Mouse (Mus musculus) stomach, postnatal 0 days (tissue): ENCODE results near the gene Cyp4v3. TPM values are rescaled to one million over a fixed set of nuclear protein-coding genes. Genes with fewer than 3 reads are reported as not detected.
A peak's percentile ranks its signal among the peaks of the same experiment; 100 is the strongest.

Experiments
- ATAC-seq: fragments of 200-750 bp; cut with Nextera tagmentation; 2 replicates; pipeline ENCODE4 v1.8.0; 2017; ENCODE audit not compliant: low FRiP score, low TSS enrichment
- DNase-seq: peaks from one replicate; pipeline ENCODE4 v3.0.0-alpha.2; 2016; ENCODE audit warnings: low spot score
- H3K27ac ChIP-seq: fragments of 300-500 bp; sonication (generic); replicated peaks from 2 replicates; pipeline ENCODE4 v1.5.1; 2014; ENCODE audit warnings: mild to moderate bottlenecking, control low read depth
- H3K27me3 ChIP-seq: fragments of 300-500 bp; sonication (generic); 2 replicates; pipeline ENCODE4 v1.6.1; 2014; ENCODE audit warnings: low read length; ENCODE audit not compliant: control insufficient read depth, insufficient read depth
- H3K36me3 ChIP-seq: fragments of 300-500 bp; sonication (generic); 2 replicates; pipeline ENCODE4 v1.6.1; 2014; ENCODE audit warnings: low read length, mixed read lengths; ENCODE audit not compliant: control insufficient read depth, insufficient read depth
- H3K4me1 ChIP-seq: fragments of 300-500 bp; sonication (generic); replicated peaks from 2 replicates; pipeline ENCODE4 v1.6.1; 2014; ENCODE audit warnings: antibody characterized with exemption; ENCODE audit not compliant: control insufficient read depth, insufficient read depth
- H3K4me2 ChIP-seq: fragments of 300-500 bp; sonication (generic); replicated peaks from 2 replicates; pipeline ENCODE4 v1.6.1; 2014; ENCODE audit warnings: low read depth, mild to moderate bottlenecking, control low read depth, moderate library complexity
- H3K4me3 ChIP-seq: fragments of 300-500 bp; sonication (generic); 2 replicates; pipeline ENCODE4 v1.5.1; 2014; ENCODE audit warnings: low read depth, low read length, control low read depth
- H3K9ac ChIP-seq: fragments of 300-500 bp; sonication (generic); 2 replicates; pipeline ENCODE4 v1.6.1; 2014; ENCODE audit warnings: mild to moderate bottlenecking, low read length, control low read depth, mixed read lengths
- H3K9me3 ChIP-seq: fragments of 300-500 bp; sonication (generic); 2 replicates; pipeline ENCODE4 v1.6.1; 2016; ENCODE audit warnings: low read length; ENCODE audit not compliant: control insufficient read depth
- CTCF ChIP-seq: IDR thresholded peaks from 2 replicates; pipeline ENCODE4 v1.5.1; 2016; ENCODE audit warnings: antibody characterized with exemption, low read depth, mild to moderate bottlenecking, moderate library complexity
- EP300 ChIP-seq: optimal IDR thresholded peaks from 2 replicates; pipeline ENCODE3; 2016; ENCODE audit warnings: antibody characterized with exemption
- WGBS: fragments of 180-500 bp; shearing (Covaris S2); extraction: QIAGEN DNeasy Blood & Tissue Kit; methylation state at CpG from one replicate; pipeline ENCODE4 v1.1.7; 2014; 5-methylcytosine and 5-hydroxymethylcytosine counted together
- polyA plus RNA-seq: library from polyadenylated mRNA; unstranded; fragments of >200 nt; fragmentation: Nextera tagmentation; extraction: Ambion mirVana; gene quantifications from 2 replicates; pipeline ENCODE4 v1.2.1, GENCODE M21; 2015

The Cyp4v3 gene
- polyA plus RNA-seq, 1 experiment from 2014 or later = 5.1 TPM

DNA sequence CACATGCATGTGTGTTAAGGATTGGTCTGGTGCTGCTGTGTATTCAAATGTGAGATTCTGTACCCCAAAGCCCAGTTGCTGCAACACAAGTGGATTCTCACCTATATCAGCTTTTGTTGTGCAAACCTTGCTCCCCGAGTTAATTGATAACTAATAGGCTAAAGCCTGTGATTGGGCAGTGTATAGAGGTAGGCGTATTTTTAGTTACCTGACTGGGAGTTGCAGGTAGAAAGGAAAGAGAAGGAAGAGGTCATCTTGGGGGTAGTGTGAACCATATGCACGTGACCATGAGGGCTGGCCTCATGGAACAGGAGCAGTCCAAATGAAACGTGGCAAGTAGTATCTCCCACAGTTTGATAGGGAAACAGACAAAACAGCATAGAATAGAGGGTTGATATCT is 68.1 kb downstream of the Cyp4v3 start:
- Histone ChIP-seq H3K4me2 (no peak overlapping the region), H3K27me3 (no peaks in the 10 kb centered on the region), H3K36me3 (no peaks in the 10 kb centered on the region), H3K4me1 (no peaks in the 10 kb centered on the region), H3K4me3 (no peak overlapping the region), H3K27ac (no peak overlapping the region), H3K9me3 (no peaks in the 10 kb centered on the region), H3K9ac (no peak overlapping the region)
- 70% methylated on average over 4 of the region's 4 CpGs for WGBS
- peak; percentile 41 for DNase-seq
- TF ChIP-seq CTCF = no peak
- no peak for TF ChIP-seq EP300
- peak; percentile 91 for ATAC-seq

DNA sequence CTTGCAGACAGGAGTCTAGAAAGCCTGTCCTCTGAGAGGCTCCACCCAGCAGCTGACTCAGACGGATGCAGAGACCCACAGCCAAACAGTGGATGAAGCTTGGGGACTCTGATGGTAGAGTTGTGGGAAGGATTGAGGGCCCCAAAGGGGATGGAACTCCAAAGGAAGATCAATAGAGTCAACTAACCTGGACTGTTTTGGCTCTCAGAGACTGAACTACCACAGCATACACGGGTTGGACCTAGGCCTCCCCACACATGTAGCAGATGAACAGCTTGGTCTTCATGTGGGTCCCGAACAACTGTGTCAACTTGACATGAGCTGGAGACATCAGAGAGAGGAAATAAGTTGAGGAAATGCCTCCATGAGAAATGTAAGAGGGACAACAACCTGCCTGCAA is 70.2 kb downstream of the Cyp4v3 start:
- Histone ChIP-seq H3K4me2 (no peak overlapping the region), H3K9ac (no peak overlapping the region), H3K27ac (no peak overlapping the region), H3K36me3 (no peaks in the 10 kb centered on the region), H3K4me1 (no peaks in the 10 kb centered on the region), H3K9me3 (no peaks in the 10 kb centered on the region), H3K27me3 (no peaks in the 10 kb centered on the region), H3K4me3 (no peak overlapping the region)
- DNase-seq = no peak
- ATAC-seq = no peak
- no peak for TF ChIP-seq EP300
- 84% methylated on average over 3 of the region's 3 CpGs for WGBS

DNA sequence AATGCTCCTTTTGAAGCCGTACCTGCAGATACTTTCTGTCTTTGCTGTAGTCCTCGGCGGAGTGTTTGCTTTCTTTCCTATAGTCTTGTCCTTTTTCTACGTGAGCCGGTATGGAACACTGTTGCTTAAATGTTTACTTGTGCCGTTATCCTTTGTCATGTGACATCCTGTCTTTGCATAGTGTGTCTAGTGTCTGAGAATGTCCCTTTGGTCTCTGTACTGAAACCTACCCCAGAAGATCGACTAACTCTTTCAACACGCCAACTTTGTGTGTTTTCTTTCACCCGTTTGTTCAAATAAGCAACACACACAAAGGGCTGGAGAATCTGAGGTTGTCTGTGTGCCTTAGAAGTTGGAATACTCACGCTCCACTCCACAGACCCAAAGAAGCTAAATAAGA is 71.1 kb downstream of the Cyp4v3 start, which contains the start of gene F11:
Gene F11 (minus strand): TSS at position 112 of the 400 bp plus-strand sequence.
- Histone ChIP-seq H3K9me3 (no peaks in the 10 kb centered on the region), H3K36me3 (no peaks in the 10 kb centered on the region), H3K4me1 (no peaks in the 10 kb centered on the region), H3K27me3 (no peaks in the 10 kb centered on the region), H3K9ac (no peak within 1 kb of the TSS), H3K27ac (no peak within 1 kb of the TSS), H3K4me3 (no peak within 1 kb of the TSS), H3K4me2 (no peak within 1 kb of the TSS)
- TF ChIP-seq CTCF = no peak
- DNase-seq (no peak), ATAC-seq (no peak)
- 52% methylated on average over 10 of the region's 10 CpGs for WGBS

GRCm38 (mm10) chr8:45258421-45258820 is 74.6 kb downstream of the Cyp4v3 start:
- no peak overlapping the region for H3K4me3 ChIP-seq
- no peaks in the 10 kb centered on the region for H3K36me3 ChIP-seq
- no peak overlapping the region for H3K9ac ChIP-seq
- no peaks in the 10 kb centered on the region for H3K4me1 ChIP-seq
- H3K27me3 ChIP-seq = no peaks in the 10 kb centered on the region
- H3K27ac ChIP-seq = no peak overlapping the region
- H3K4me2 ChIP-seq = no peak overlapping the region
- TF ChIP-seq EP300 = no peak
- no peak for TF ChIP-seq CTCF
- DNase-seq = no peak
- no peaks in the 10 kb centered on the region for H3K9me3 ChIP-seq
- no peak for ATAC-seq
- WGBS = 77% methylated on average over 8 of the region's 8 CpGs

- H3K4me1 ChIP-seq = no peaks in the 10 kb centered on the region
- H3K27me3 ChIP-seq = no peaks in the 10 kb centered on the region
- ATAC-seq (no peak), DNase-seq (no peak)
- H3K36me3 ChIP-seq = no peaks in the 10 kb centered on the region
- no peak overlapping the region for H3K4me3 ChIP-seq
- TF ChIP-seq CTCF (no peak), EP300 (no peak)
- H3K27ac ChIP-seq = no peak overlapping the region
- H3K4me2 ChIP-seq = no peak overlapping the region
- WGBS = 82% methylated on average over 12 of the region's 12 CpGs
- H3K9ac ChIP-seq = no peak overlapping the region
- H3K9me3 ChIP-seq = no peaks in the 10 kb centered on the region
Measured at GRCm38 (mm10) chr8:45255040-45255439, 78.0 kb downstream of the Cyp4v3 start.

Other genes starting within 250 kb of the Cyp4v3 start
- gene F11, start 71.2 kb downstream of the Cyp4v3 start, polyA plus RNA-seq = 0.05 TPM in 2 replicates
- 0.02 and 0.13 TPM in 2 replicates for gene Klkb1, start 38.4 kb downstream of the Cyp4v3 start, polyA plus RNA-seq
- 0.06 and 0.08 TPM in 2 replicates for gene Gm45753, start 24.8 kb downstream of the Cyp4v3 start, polyA plus RNA-seq
- 15.9 and 17.9 TPM in 2 replicates for gene Fam149a, start 49.1 kb upstream of the Cyp4v3 start, polyA plus RNA-seq
- gene Tlr3, start 77.9 kb upstream of the Cyp4v3 start, polyA plus RNA-seq = 2.9 and 3.2 TPM in 2 replicates
- gene Sorbs2, start 174.6 kb upstream of the Cyp4v3 start, polyA plus RNA-seq = 19.0 and 21.1 TPM in 2 replicates